Mouse (Mus musculus): Measurements from ENCODE around the gene Prps2.

DNA sequence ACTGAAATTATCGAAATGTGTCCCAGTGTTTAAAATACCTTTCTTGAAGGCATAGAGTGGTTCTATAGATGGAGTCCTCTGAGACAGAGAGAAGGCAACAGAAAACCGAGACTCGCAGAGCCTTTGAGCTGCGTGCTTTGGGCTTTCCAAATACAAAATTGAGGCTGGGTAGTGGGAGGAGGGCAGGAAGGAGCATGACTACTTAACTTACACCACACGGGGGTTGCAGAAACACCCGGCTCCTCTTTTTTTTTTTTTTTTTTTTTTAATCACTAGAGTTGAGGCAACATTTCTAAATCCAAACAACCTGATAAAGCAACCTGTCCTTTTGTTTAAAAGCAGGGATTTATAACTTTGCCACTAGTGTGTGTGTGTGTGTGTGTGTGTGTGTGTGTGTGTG is 52.1 kb downstream of the Prps2 start, which contains the start of gene Tlr7:
- no peak for TF ChIP-seq CTCF (IDR thresholded peaks at IDR 0.05; ENCODE audit: low read depth, low read length)
- no peak for TF ChIP-seq POLR2A (IDR thresholded peaks at IDR 0.05; ENCODE audit: extremely low read depth, insufficient read depth, low read length)

All from liver, adult 2 months (tissue).